Mouse (Mus musculus): ENCODE results near the gene Pard3. TPM values are rescaled to one million over a fixed set of nuclear protein-coding genes. Genes with fewer than 3 reads are reported as not detected.

The Pard3 gene
- total and polyA plus RNA-seq, 2 experiments from 2014 or later = 11.9 to 29.7 TPM

- Histone ChIP-seq H3K27ac (ENCODE audit: low read depth, low read length) (no peak overlapping the region), H3K9ac (replicated peaks; ENCODE audit: low read length, poor library complexity, severe bottlenecking) (no peak overlapping the region), H3K27me3 (ENCODE audit: insufficient read depth, low read length) (no peaks in the 10 kb centered on the region), H3K36me3 (ENCODE audit: insufficient read depth, low read length) (no peaks in the 10 kb centered on the region), H3K9me3 (ENCODE audit: low read length) (no peaks in the 10 kb centered on the region), H3K4me2 (ENCODE audit: low read depth, low read length, poor library complexity, severe bottlenecking) (no peak overlapping the region), H3K4me1 (ENCODE audit: insufficient read depth, low read length) (no peaks in the 10 kb centered on the region), H3K4me3 (ENCODE audit: low read depth, low read length) (no peak overlapping the region)
- 85% methylated on average over 1 of the region's 1 CpGs for WGBS
- ATAC-seq (ENCODE audit: low FRiP score) (no peak), DNase-seq (ENCODE audit: low spot score) (no peak)
- TF ChIP-seq CTCF (IDR thresholded peaks at IDR 0.05) = no peak
These were observed 282.3 kb downstream of the Pard3 start for GRCm38 (mm10) chr8:127345912-127346423.

GRCm38 (mm10) chr8:127347890-127348495, 284.3 kb downstream of the Pard3 start:
- WGBS = 91% methylated on average over 2 of the region's 2 CpGs
- H3K36me3 ChIP-seq (ENCODE audit: insufficient read depth, low read length) = no peaks in the 10 kb centered on the region
- ATAC-seq (ENCODE audit: low FRiP score) = no peak
- H3K27me3 ChIP-seq (ENCODE audit: insufficient read depth, low read length) = no peaks in the 10 kb centered on the region
- H3K27ac ChIP-seq (ENCODE audit: low read depth, low read length) = no peak overlapping the region
- no peak overlapping the region for H3K9ac ChIP-seq (replicated peaks; ENCODE audit: low read length, poor library complexity, severe bottlenecking)
- no peaks in the 10 kb centered on the region for H3K9me3 ChIP-seq (ENCODE audit: low read length)
- no peaks in the 10 kb centered on the region for H3K4me1 ChIP-seq (ENCODE audit: insufficient read depth, low read length)
- DNase-seq (ENCODE audit: low spot score) = no peak
- H3K4me3 ChIP-seq (ENCODE audit: low read depth, low read length) = no peak overlapping the region
- TF ChIP-seq CTCF (IDR thresholded peaks at IDR 0.05) = no peak
- no peak overlapping the region for H3K4me2 ChIP-seq (ENCODE audit: low read depth, low read length, poor library complexity, severe bottlenecking)

GRCm38 (mm10) chr8:127361796-127362195, 298.1 kb downstream of the Pard3 start:
- Histone ChIP-seq H3K4me1 (ENCODE audit: insufficient read depth, low read length) (no peaks in the 10 kb centered on the region), H3K27me3 (ENCODE audit: insufficient read depth, low read length) (no peaks in the 10 kb centered on the region), H3K27ac (ENCODE audit: low read depth, low read length) (no peak overlapping the region), H3K36me3 (ENCODE audit: insufficient read depth, low read length) (no peaks in the 10 kb centered on the region), H3K9ac (replicated peaks; ENCODE audit: low read length, poor library complexity, severe bottlenecking) (no peak overlapping the region), H3K4me3 (ENCODE audit: low read depth, low read length) (no peak overlapping the region), H3K4me2 (ENCODE audit: low read depth, low read length, poor library complexity, severe bottlenecking) (no peak overlapping the region), H3K9me3 (ENCODE audit: low read length) (no peaks in the 10 kb centered on the region)
- ATAC-seq (ENCODE audit: low FRiP score) (no peak), DNase-seq (ENCODE audit: low spot score) (no peak)
- no peak for TF ChIP-seq CTCF (IDR thresholded peaks at IDR 0.05)

GRCm38 (mm10) chr8:127368347-127368746, 304.7 kb downstream of the Pard3 start:
- Histone ChIP-seq H3K4me1 (ENCODE audit: insufficient read depth, low read length) (no peaks in the 10 kb centered on the region), H3K4me3 (ENCODE audit: low read depth, low read length) (no peak overlapping the region), H3K4me2 (ENCODE audit: low read depth, low read length, poor library complexity, severe bottlenecking) (no peak overlapping the region), H3K9ac (replicated peaks; ENCODE audit: low read length, poor library complexity, severe bottlenecking) (no peak overlapping the region), H3K27ac (ENCODE audit: low read depth, low read length) (no peak overlapping the region), H3K27me3 (ENCODE audit: insufficient read depth, low read length) (no peaks in the 10 kb centered on the region), H3K36me3 (ENCODE audit: insufficient read depth, low read length) (0 out of 2 replicates have a peak, but pooled peaks cover 4% of the 10 kb centered on the region), H3K9me3 (ENCODE audit: low read length) (no peaks in the 10 kb centered on the region)
- 72% methylated on average over 3 of the region's 3 CpGs for WGBS
- no peak for TF ChIP-seq CTCF (IDR thresholded peaks at IDR 0.05)
- ATAC-seq (ENCODE audit: low FRiP score) (no peak), DNase-seq (ENCODE audit: low spot score) (no peak)

GRCm38 (mm10) chr8:127371326-127371949, 307.7 kb downstream of the Pard3 start:
- no peak for ATAC-seq (ENCODE audit: low FRiP score)

GRCm38 (mm10) chr8:127377775-127378174, 314.1 kb downstream of the Pard3 start:
- TF ChIP-seq CTCF (IDR thresholded peaks at IDR 0.05) = no peak
- H3K9me3 ChIP-seq (ENCODE audit: low read length) = no peaks in the 10 kb centered on the region
- 72% methylated on average over 2 of the region's 2 CpGs for whole genome bisulfite sequencing
- H3K27ac ChIP-seq (ENCODE audit: low read depth, low read length) = no peak overlapping the region
- no peak for ATAC-seq (ENCODE audit: low FRiP score)
- H3K4me3 ChIP-seq (ENCODE audit: low read depth, low read length) = no peak overlapping the region
- H3K4me1 ChIP-seq (ENCODE audit: insufficient read depth, low read length) = no peaks in the 10 kb centered on the region
- H3K36me3 ChIP-seq (ENCODE audit: insufficient read depth, low read length) = no peaks in the 10 kb centered on the region
- DNase-seq (ENCODE audit: low spot score) = no peak
- no peaks in the 10 kb centered on the region for H3K27me3 ChIP-seq (ENCODE audit: insufficient read depth, low read length)
- no peak overlapping the region for H3K9ac ChIP-seq (replicated peaks; ENCODE audit: low read length, poor library complexity, severe bottlenecking)
- no peak overlapping the region for H3K4me2 ChIP-seq (ENCODE audit: low read depth, low read length, poor library complexity, severe bottlenecking)

More at GRCm38 (mm10) chr8:127371326-127371949, 307.7 kb downstream of the Pard3 start:
- WGBS = 97% methylated on average over 16 of the region's 16 CpGs
- Histone ChIP-seq H3K9ac (replicated peaks; ENCODE audit: low read length, poor library complexity, severe bottlenecking) (no peak overlapping the region), H3K4me3 (ENCODE audit: low read depth, low read length) (no peak overlapping the region), H3K27ac (ENCODE audit: low read depth, low read length) (no peak overlapping the region), H3K4me2 (ENCODE audit: low read depth, low read length, poor library complexity, severe bottlenecking) (no peak overlapping the region), H3K9me3 (ENCODE audit: low read length) (no peaks in the 10 kb centered on the region), H3K36me3 (ENCODE audit: insufficient read depth, low read length) (0 out of 2 replicates have a peak, but pooled peaks cover 4% of the 10 kb centered on the region), H3K27me3 (ENCODE audit: insufficient read depth, low read length) (no peaks in the 10 kb centered on the region), H3K4me1 (ENCODE audit: insufficient read depth, low read length) (no peaks in the 10 kb centered on the region)
- no peak for TF ChIP-seq CTCF (IDR thresholded peaks at IDR 0.05)
- DNase-seq (ENCODE audit: low spot score) = no peak

Data from midbrain, postnatal 0 days (tissue).